Mouse (Mus musculus): ENCODE results near the gene Tbc1d5. TPM values are rescaled to one million over a fixed set of nuclear protein-coding genes. Genes with fewer than 3 reads are reported as not detected.

Gene Tbc1d5
- polyA plus RNA-seq, 1 experiment = 9.8 TPM

- no peak for TF ChIP-seq GATA1 (IDR thresholded peaks at IDR 0.05; ENCODE audit: low read length)
Observed at GRCm38 (mm10) chr17:50752753-50753152, 426.4 kb downstream of the Tbc1d5 start.

GRCm38 (mm10) chr17:50751911-50752310 is 427.2 kb downstream of the Tbc1d5 start:
- no peak for TF ChIP-seq GATA1 (IDR thresholded peaks at IDR 0.05; ENCODE audit: low read length)

DNA sequence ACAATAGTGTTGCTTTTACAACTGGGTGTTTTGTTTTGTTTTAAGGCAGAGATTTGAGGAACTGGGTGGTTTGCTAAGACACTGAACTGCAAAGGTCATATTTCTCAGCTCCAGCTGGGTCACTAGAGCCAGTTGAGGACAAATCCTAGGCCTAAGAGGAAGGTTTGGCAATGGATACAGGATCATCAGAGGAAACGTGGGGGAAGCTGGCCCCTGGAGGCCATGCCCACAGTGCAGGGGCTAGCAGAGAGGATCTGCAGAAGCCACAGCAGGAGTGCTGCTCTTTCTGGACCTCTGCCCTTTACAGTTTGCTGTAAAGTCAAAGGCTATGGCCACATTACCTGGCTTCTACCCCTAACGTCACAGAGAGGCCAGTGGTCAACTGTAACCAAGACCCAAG is 428.3 kb downstream of the Tbc1d5 start:
- TF ChIP-seq GATA1 (IDR thresholded peaks at IDR 0.05; ENCODE audit: low read length) = no peak

DNA sequence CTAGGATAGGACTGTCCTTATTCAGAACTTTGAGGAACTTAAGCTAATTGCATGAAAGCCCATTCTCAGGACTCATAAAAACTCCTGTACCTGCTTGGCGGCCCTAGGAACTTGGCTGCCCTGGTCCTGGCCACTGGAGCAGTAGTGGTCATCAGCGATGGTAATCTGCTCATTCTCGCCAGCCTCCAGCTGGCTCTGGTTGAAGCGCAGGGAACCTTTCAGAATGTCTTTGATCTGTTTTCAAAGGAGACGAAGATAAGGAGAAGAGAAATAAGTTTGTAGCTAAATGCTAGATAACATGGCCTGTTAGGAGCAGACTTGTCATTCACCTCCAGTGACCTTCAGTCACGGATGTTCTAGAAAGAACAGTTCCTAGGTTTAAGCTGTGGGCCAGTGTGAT is 437.8 kb downstream of the Tbc1d5 start:
- no peak for TF ChIP-seq GATA1 (IDR thresholded peaks at IDR 0.05; ENCODE audit: low read length)

DNA sequence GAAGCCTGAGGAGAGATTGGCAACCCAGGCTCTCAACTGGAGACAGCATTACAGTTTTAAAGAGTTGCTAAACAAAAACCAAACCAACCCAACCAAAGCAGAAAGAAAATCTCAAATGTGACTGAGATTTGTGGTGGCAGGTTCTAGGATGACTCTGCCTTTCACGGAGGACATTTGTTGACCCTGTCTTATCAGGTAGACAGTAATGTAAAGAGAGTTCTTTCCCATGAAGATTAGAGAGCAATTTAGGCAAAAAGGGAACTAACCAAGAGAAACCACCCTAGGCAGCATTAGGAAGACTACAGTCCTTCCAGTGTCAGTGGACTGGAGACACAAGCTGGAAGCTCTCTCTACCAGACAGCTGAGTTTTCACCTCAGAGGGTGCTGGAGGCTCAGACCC is 438.3 kb downstream of the Tbc1d5 start:
- no peak for TF ChIP-seq GATA1 (IDR thresholded peaks at IDR 0.05; ENCODE audit: low read length)

DNA sequence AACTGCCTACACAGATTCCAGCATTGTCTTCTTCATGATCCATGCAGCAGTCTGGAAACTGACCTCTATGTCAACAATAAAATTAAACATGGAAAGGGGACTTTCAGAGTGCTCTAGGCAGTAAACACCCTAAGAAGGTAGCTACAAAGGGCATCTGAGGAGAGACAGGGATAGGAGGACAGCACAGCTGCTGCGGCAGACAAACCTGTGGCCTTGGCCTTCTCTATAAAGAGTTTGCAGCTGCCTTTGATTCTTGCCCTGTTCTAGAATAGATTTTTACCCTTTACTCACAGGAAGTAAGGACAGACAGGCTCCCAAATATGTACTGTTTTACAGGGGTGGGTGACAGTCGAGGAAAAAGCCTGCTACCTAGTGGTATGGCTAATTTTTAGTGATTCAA is 440.7 kb downstream of the Tbc1d5 start:
- no peak for TF ChIP-seq GATA1 (IDR thresholded peaks at IDR 0.05; ENCODE audit: low read length)

DNA sequence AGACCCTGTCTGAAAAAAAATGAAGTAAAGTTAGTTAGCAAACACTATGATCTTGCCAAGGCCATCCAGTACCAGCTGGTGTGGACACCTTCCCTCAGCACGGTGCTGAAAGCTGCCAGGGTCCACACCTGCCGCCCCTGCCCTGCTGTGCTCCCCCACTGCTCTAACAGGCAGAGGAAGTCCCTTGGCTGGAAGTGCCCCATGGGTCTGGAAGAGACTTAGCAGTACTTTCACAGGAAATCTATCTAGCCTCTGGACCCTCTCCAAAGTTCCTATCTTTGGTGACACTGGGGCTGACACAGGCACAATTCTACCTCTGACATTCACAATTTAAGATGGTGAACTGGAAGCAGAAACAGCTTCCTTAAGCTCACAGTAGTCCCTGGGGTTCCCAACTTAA is 442.1 kb downstream of the Tbc1d5 start:
- no peak for TF ChIP-seq GATA1 (IDR thresholded peaks at IDR 0.05; ENCODE audit: low read length)

- TF ChIP-seq GATA1 (IDR thresholded peaks at IDR 0.05; ENCODE audit: low read length) = no peak
Observed at GRCm38 (mm10) chr17:50735955-50736533, 443.1 kb downstream of the Tbc1d5 start.

GRCm38 (mm10) chr17:50735382-50735954 is 443.7 kb downstream of the Tbc1d5 start:
- TF ChIP-seq GATA1 (IDR thresholded peaks at IDR 0.05; ENCODE audit: low read length) = no peak

- no peak for TF ChIP-seq GATA1 (IDR thresholded peaks at IDR 0.05; ENCODE audit: low read length)
Observed at GRCm38 (mm10) chr17:50734781-50735180, 444.4 kb downstream of the Tbc1d5 start.

- no peak for TF ChIP-seq GATA1 (IDR thresholded peaks at IDR 0.05; ENCODE audit: low read length)
Observed at GRCm38 (mm10) chr17:50733390-50733789, 445.8 kb downstream of the Tbc1d5 start.

GRCm38 (mm10) chr17:50731876-50732275 is 447.3 kb downstream of the Tbc1d5 start:
- no peak for TF ChIP-seq GATA1 (IDR thresholded peaks at IDR 0.05; ENCODE audit: low read length)

- no peak for TF ChIP-seq GATA1 (IDR thresholded peaks at IDR 0.05; ENCODE audit: low read length)
Observed at GRCm38 (mm10) chr17:50730896-50731295, 448.3 kb downstream of the Tbc1d5 start.

DNA sequence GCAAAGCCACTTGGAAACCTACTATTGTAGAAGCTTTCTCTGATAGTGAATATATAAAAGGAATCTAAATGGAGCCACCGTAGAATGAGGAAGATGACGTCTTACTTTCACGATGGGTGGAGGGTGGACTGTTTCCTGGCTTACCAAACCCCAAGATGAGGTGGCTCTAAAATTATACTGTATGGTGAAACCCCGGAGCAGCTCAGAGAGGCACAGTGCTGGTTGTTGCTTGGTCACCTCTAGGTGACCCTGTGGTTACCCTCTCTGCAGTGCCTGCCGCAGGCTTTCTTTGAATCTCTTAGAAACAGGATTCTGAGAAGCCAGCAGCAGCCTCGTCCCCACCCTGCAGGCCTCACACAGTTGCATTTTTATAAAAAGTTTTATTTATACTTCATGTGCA is 449.6 kb downstream of the Tbc1d5 start:
- TF ChIP-seq GATA1 (IDR thresholded peaks at IDR 0.05; ENCODE audit: low read length) = no peak

- no peak for TF ChIP-seq GATA1 (IDR thresholded peaks at IDR 0.05; ENCODE audit: low read length)
Observed at GRCm38 (mm10) chr17:50729031-50729430, 450.1 kb downstream of the Tbc1d5 start.

- TF ChIP-seq GATA1 (IDR thresholded peaks at IDR 0.05; ENCODE audit: low read length) = no peak
Observed at GRCm38 (mm10) chr17:50726265-50726664, 452.9 kb downstream of the Tbc1d5 start.

DNA sequence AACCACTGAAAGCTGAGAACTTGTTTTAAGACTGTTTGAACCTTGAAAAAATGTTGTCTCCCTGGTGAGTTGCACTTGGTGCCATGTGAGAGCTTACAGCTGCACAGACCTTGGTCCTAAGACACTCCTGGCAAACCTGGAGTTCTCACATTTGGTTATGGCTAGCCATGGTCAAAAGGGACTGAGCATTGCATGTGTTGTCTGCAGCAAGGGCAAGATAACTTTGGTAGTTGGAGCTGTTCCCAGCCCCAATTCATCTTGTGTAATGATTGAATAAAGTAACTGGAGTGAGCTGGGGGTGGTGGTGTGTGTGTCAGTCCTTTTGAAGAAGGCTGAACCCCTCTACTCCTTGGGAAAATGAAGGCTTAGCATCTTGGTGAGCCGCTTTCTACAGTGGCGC is 454.8 kb downstream of the Tbc1d5 start:
- TF ChIP-seq GATA1 (IDR thresholded peaks at IDR 0.05; ENCODE audit: low read length) = no peak

DNA sequence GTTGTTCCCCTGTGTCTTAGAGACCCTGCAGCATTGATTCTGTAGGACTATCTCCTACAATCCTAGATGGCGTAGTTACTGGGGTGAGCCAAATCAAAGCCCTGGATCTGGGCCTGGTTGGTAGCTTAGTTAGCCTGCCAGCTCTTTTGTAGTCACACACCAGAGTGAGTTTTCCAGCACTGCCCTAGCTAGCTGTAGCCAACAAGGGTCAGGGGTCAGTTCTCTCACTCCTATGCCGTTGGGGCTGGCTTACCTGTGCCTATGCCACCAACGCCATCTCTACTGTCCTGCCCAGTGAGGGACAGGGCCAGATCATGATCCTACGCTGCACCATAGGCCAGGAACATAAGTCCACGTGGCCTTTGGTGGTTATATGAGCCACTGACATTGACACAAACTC is 461.6 kb downstream of the Tbc1d5 start:
- TF ChIP-seq GATA1 (IDR thresholded peaks at IDR 0.05; ENCODE audit: low read length) = no peak
